8 mouse cellular contexts compared by ENCODE assay signal in the genomic region with DNA sequence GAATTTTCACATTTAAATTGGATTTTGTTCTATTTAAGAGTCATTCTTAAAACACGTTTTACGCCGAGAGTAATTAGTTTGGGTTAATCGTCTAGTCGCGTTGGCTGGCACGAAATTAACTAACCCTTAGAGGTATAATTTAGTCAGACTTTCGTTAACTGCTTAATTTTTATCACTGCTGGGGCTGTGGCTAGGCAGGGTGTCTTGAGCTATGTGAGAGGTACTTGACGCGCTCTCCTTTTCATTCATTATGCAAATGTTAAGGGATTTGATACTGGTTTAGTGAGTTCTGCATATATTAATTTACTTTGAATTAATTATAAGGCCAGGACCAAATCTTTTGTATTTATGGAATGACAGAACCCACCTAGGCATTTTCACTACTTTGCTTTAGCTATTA. TPM values are rescaled to one million over a fixed set of nuclear protein-coding genes. Genes with fewer than 3 reads are reported as not detected.
A peak's percentile ranks its signal among the peaks of the same experiment; 100 is the strongest.
DNase-seq lines count a peak whose midpoint lies in the region; ATAC-seq lines count a peak whose summit lies in the region.

No protein-coding gene starts in this region.

- peak overlapping the region; percentile 90 for H3K9ac ChIP-seq in heart, embryonic 14.5 days (ENCODE audit: low read length)
- H3K9ac ChIP-seq in hindbrain, embryonic 11.5 days (ENCODE audit: low read depth, low read length), result peak overlapping the region; percentile 44; the same call in 1 of the 2 replicates

- peak overlapping the region in 1 of 2 experiments; percentile 57; a peak in 1 of 4 replicates for H3K27ac ChIP-seq in heart, embryonic 14.5 days (replicated peaks in 1 of 2; ENCODE audit: control insufficient read depth in 1 of 2, insufficient read depth in 1 of 2, low read depth in 2 of 2, low read length in 2 of 2)
- H3K27ac ChIP-seq in hindbrain, embryonic 11.5 days (ENCODE audit: low read depth, low read length), result no peak overlapping the region

- no peaks in the 10 kb centered on the region for H3K9me3 ChIP-seq in heart, embryonic 14.5 days (ENCODE audit: control insufficient read depth, low read length)
- no peaks in the 10 kb centered on the region for H3K9me3 ChIP-seq in hindbrain, embryonic 11.5 days (ENCODE audit: control insufficient read depth, low read length)

- H3K27me3 ChIP-seq in heart, embryonic 14.5 days (ENCODE audit: control insufficient read depth, insufficient read depth, low read length), result no peaks in the 10 kb centered on the region
- H3K27me3 ChIP-seq in hindbrain, embryonic 11.5 days (ENCODE audit: control insufficient read depth, insufficient read depth, low read length), result no peaks in the 10 kb centered on the region

- H3K4me2 ChIP-seq in heart, embryonic 14.5 days (ENCODE audit: low read length), result peak overlapping the region; percentile 81
- H3K4me2 ChIP-seq in hindbrain, embryonic 11.5 days (replicated peaks; ENCODE audit: low read depth, low read length), result peak overlapping the region; percentile 45

- WGBS in heart, embryonic 14.5 days, result 3% methylated on average over 10 of the region's 10 CpGs
- 1% methylated on average over 10 of the region's 10 CpGs for WGBS in hindbrain, embryonic 11.5 days

- peaks cover 2 to 11% of the 10 kb centered on the region in 2 experiments; a peak in 2 of 4 replicates for H3K4me1 ChIP-seq in heart, embryonic 14.5 days (ENCODE audit: control insufficient read depth in 2 of 2, insufficient read depth in 2 of 2, low read length in 2 of 2)
- no peaks in the 10 kb centered on the region for H3K4me1 ChIP-seq in hindbrain, embryonic 11.5 days (replicated peaks; ENCODE audit: control insufficient read depth, insufficient read depth, low read length)

- H3K4me3 ChIP-seq in heart, embryonic 14.5 days (ENCODE audit: control insufficient read depth in 1 of 2, insufficient read depth in 1 of 2, low read depth in 1 of 2, low read length in 2 of 2), result peak overlapping the region; percentile 79 to 90
- peak overlapping the region; percentile 90 for H3K4me3 ChIP-seq in hindbrain, embryonic 11.5 days (ENCODE audit: low read depth, low read length)

- H3K36me3 ChIP-seq in heart, embryonic 14.5 days (ENCODE audit: control insufficient read depth, insufficient read depth, low read length), result peaks cover 29% of the 10 kb centered on the region
- H3K36me3 ChIP-seq in hindbrain, embryonic 11.5 days (ENCODE audit: control insufficient read depth, insufficient read depth, low read length), result no peaks in the 10 kb centered on the region

- no peak for ATAC-seq in heart, embryonic 14.5 days (ENCODE audit: insufficient number of reproducible peaks, insufficient read depth, low FRiP score, low read depth)
- peak; percentile 68 for ATAC-seq in hindbrain, embryonic 11.5 days (ENCODE audit: low FRiP score)
- peak; percentile 32 for ATAC-seq in megakaryocyte-erythroid progenitor cell, adult 5-6 weeks (replicated peaks; ENCODE audit: low FRiP score, low TSS enrichment, poor library complexity, severe bottlenecking)
- ATAC-seq in frontal cortex, adult (ENCODE audit: low TSS enrichment), result no peak

- no peak for DNase-seq in heart, postnatal 4 days
- DNase-seq in MEL-GATA-1-ER (ENCODE audit: extremely low read depth, low read depth), result peak; percentile 22
- peak; percentile 28 for DNase-seq in hindbrain, embryonic 11.5 days (ENCODE audit: low spot score)
- DNase-seq in layer of hippocampus, adult 9-11 months, result no peak
- no peak for DNase-seq in right cerebral cortex, postnatal 10 days (ENCODE audit: low spot score in 2 of 2)

RNA-seq across cellular contexts. Expression of a gene that starts 0.6 kb away (rescaled TPM):
- 385 and 403 TPM in 2 replicates for polyA plus RNA-seq in heart, embryonic 14.5 days (2014; fragmentation: Nextera tagmentation; extraction: Ambion mirVana)
- 100 to 1,000 TPM; 375 to 382 TPM for total RNA-seq in heart, postnatal 4 days (2021)
- polyA plus RNA-seq in hindbrain, embryonic 11.5 days (2014; fragmentation: Nextera tagmentation; extraction: Ambion mirVana), result 189 and 215 TPM in 2 replicates
- total RNA-seq in megakaryocyte-erythroid progenitor cell, adult 5-6 weeks (2014; fragmentation: Nextera tagmentation), result 91.2 and 104 TPM in 2 replicates
- total RNA-seq in megakaryocyte-erythroid progenitor cell, adult 5-6 weeks (2017), result 186 and 209 TPM in 2 replicates

RNA-seq across cellular contexts. Expression of a gene that starts 21.8 kb away (rescaled TPM):
- 1.5 and 1.9 TPM in 2 replicates for polyA plus RNA-seq in heart, embryonic 14.5 days (2014; fragmentation: Nextera tagmentation; extraction: Ambion mirVana)
- total RNA-seq in heart, postnatal 4 days (2021), result under 1 TPM in 1 of 2 experiments, not detected in 1; 0.36 TPM
- polyA plus RNA-seq in hindbrain, embryonic 11.5 days (2014; fragmentation: Nextera tagmentation; extraction: Ambion mirVana), result 0.34 and 0.38 TPM in 2 replicates
- total RNA-seq in megakaryocyte-erythroid progenitor cell, adult 5-6 weeks (2014; fragmentation: Nextera tagmentation), result not detected in 2 replicates
- 1.3 and 2.9 TPM in 2 replicates for total RNA-seq in megakaryocyte-erythroid progenitor cell, adult 5-6 weeks (2017)

RNA-seq across cellular contexts. Expression of a gene that starts 37.5 kb away (rescaled TPM):
- polyA plus RNA-seq in heart, embryonic 14.5 days (2014; fragmentation: Nextera tagmentation; extraction: Ambion mirVana), result 0.22 and 0.31 TPM in 2 replicates
- total RNA-seq in heart, postnatal 4 days (2021), result under 1 TPM in 1 of 2 experiments, not detected in 1; 0.17 TPM
- polyA plus RNA-seq in hindbrain, embryonic 11.5 days (2014; fragmentation: Nextera tagmentation; extraction: Ambion mirVana), result 1.2 and 2.3 TPM in 2 replicates
- total RNA-seq in megakaryocyte-erythroid progenitor cell, adult 5-6 weeks (2014; fragmentation: Nextera tagmentation), result not detected in 2 replicates
- not detected in 2 replicates for total RNA-seq in megakaryocyte-erythroid progenitor cell, adult 5-6 weeks (2017)

Comparison
In these comparisons a context has a peak if more than half of its experiments do, and no peak if none do; other contexts are left out.
1. ATAC-seq: peak in hindbrain, embryonic 11.5 days (single experiment) and megakaryocyte-erythroid progenitor cell, adult 5-6 weeks (single experiment); none in heart, embryonic 14.5 days (single experiment) and frontal cortex, adult (single experiment).
2. DNase-seq: peak in MEL-GATA-1-ER (single experiment) and hindbrain, embryonic 11.5 days (single experiment); none in heart, postnatal 4 days (single experiment), layer of hippocampus, adult 9-11 months (single experiment) and right cerebral cortex, postnatal 10 days (0 of 2).